Mouse (Mus musculus): ENCODE measurements around the gene Srsf5. TPM values are rescaled to one million over a fixed set of nuclear protein-coding genes. Genes with fewer than 3 reads are reported as not detected.
A peak's percentile ranks its signal among the peaks of the same experiment; 100 is the strongest.
"Not testable (repeated sequence)": the region's sequence is repeated elsewhere in the genome, so short reads cannot be mapped to it uniquely, and the experiment has no call there.

The Srsf5 gene
- polyA plus RNA-seq, 1 experiment from 2014 or later = 323 TPM

GRCm38 (mm10) chr12:80939165-80939564 lies 6.1 kb upstream of the Srsf5 start:
- 0 out of 2 replicates have a peak overlapping the region, but pooled peaks have one; percentile 21 for H3K27ac ChIP-seq (replicated peaks; ENCODE audit: low read depth, low read length)

GRCm38 (mm10) chr12:80941886-80942285 lies 3.4 kb upstream of the Srsf5 start:
- peaks cover 6% of the 10 kb centered on the region for H3K36me3 ChIP-seq (ENCODE audit: control insufficient read depth, insufficient read depth, low read length)
- no peak overlapping the region for H3K9ac ChIP-seq (ENCODE audit: low read depth, low read length)
- H3K27me3 ChIP-seq (replicated peaks; ENCODE audit: control insufficient read depth, insufficient read depth, low read length) = no peaks in the 10 kb centered on the region
- H3K9me3 ChIP-seq (ENCODE audit: control insufficient read depth, low read length) = no peaks in the 10 kb centered on the region
- H3K4me2 ChIP-seq (ENCODE audit: low read depth, low read length) = no peak overlapping the region
- no peak overlapping the region for H3K27ac ChIP-seq (replicated peaks; ENCODE audit: low read depth, low read length)
- peaks cover 4% of the 10 kb centered on the region for H3K4me1 ChIP-seq (ENCODE audit: control insufficient read depth, insufficient read depth, low read length)
- DNase-seq (ENCODE audit: low spot score) = no peak
- no peak for ATAC-seq (ENCODE audit: low read depth)
- H3K4me3 ChIP-seq (ENCODE audit: low read depth, low read length) = no peak overlapping the region
- WGBS = 95% methylated on average over 3 of the region's 3 CpGs

More at GRCm38 (mm10) chr12:80939165-80939564, 6.1 kb upstream of the Srsf5 start:
- no peak for DNase-seq (ENCODE audit: low spot score)
- no peak overlapping the region for H3K9ac ChIP-seq (ENCODE audit: low read depth, low read length)
- no peaks in the 10 kb centered on the region for H3K9me3 ChIP-seq (ENCODE audit: control insufficient read depth, low read length)
- WGBS = 66% methylated on average over 4 of the region's 4 CpGs
- ATAC-seq (ENCODE audit: low read depth) = no peak
- no peak overlapping the region for H3K4me3 ChIP-seq (ENCODE audit: low read depth, low read length)
- H3K4me1 ChIP-seq (ENCODE audit: control insufficient read depth, insufficient read depth, low read length) = no peaks in the 10 kb centered on the region
- H3K27me3 ChIP-seq (replicated peaks; ENCODE audit: control insufficient read depth, insufficient read depth, low read length) = no peaks in the 10 kb centered on the region
- H3K4me2 ChIP-seq (ENCODE audit: low read depth, low read length) = no peak overlapping the region
- H3K36me3 ChIP-seq (ENCODE audit: control insufficient read depth, insufficient read depth, low read length) = no peaks in the 10 kb centered on the region

- H3K27ac ChIP-seq (replicated peaks; ENCODE audit: low read depth, low read length) = no peak overlapping the region
- H3K4me1 ChIP-seq (ENCODE audit: control insufficient read depth, insufficient read depth, low read length) = peaks cover 7% of the 10 kb centered on the region
- WGBS = 71% methylated on average over 3 of the region's 3 CpGs
- DNase-seq (ENCODE audit: low spot score) (no peak), ATAC-seq (ENCODE audit: low read depth) (no peak)
- no peak overlapping the region for H3K9ac ChIP-seq (ENCODE audit: low read depth, low read length)
- H3K4me2 ChIP-seq (ENCODE audit: low read depth, low read length) = no peak overlapping the region
- H3K9me3 ChIP-seq (ENCODE audit: control insufficient read depth, low read length) = no peaks in the 10 kb centered on the region
- no peak overlapping the region for H3K4me3 ChIP-seq (ENCODE audit: low read depth, low read length)
- H3K36me3 ChIP-seq (ENCODE audit: control insufficient read depth, insufficient read depth, low read length) = peaks cover 19% of the 10 kb centered on the region
- no peaks in the 10 kb centered on the region for H3K27me3 ChIP-seq (replicated peaks; ENCODE audit: control insufficient read depth, insufficient read depth, low read length)
Measured at GRCm38 (mm10) chr12:80943395-80943794, 1.9 kb upstream of the Srsf5 start.

- H3K27ac ChIP-seq (replicated peaks; ENCODE audit: low read depth, low read length) = no peak overlapping the region
- no peaks in the 10 kb centered on the region for H3K27me3 ChIP-seq (replicated peaks; ENCODE audit: control insufficient read depth, insufficient read depth, low read length)
- H3K9ac ChIP-seq (ENCODE audit: low read depth, low read length) = no peak overlapping the region
- no peaks in the 10 kb centered on the region for H3K9me3 ChIP-seq (ENCODE audit: control insufficient read depth, low read length)
- DNase-seq (ENCODE audit: low spot score) (no peak), ATAC-seq (ENCODE audit: low read depth) (no peak)
- peaks cover 7% of the 10 kb centered on the region for H3K4me1 ChIP-seq (ENCODE audit: control insufficient read depth, insufficient read depth, low read length)
- peaks cover 26% of the 10 kb centered on the region for H3K36me3 ChIP-seq (ENCODE audit: control insufficient read depth, insufficient read depth, low read length)
- over 99% methylated on average over 4 of the region's 4 CpGs for WGBS
- H3K4me2 ChIP-seq (ENCODE audit: low read depth, low read length) = no peak overlapping the region
- no peak overlapping the region for H3K4me3 ChIP-seq (ENCODE audit: low read depth, low read length)
Measured at GRCm38 (mm10) chr12:80944204-80944603, 1.1 kb upstream of the Srsf5 start.

GRCm38 (mm10) chr12:80944963-80945333 lies 356 bp upstream of the Srsf5 start:
- peak; percentile 49 for ATAC-seq (ENCODE audit: low read depth)
- H3K27me3 ChIP-seq (replicated peaks; ENCODE audit: control insufficient read depth, insufficient read depth, low read length); DNase-seq (ENCODE audit: low spot score); H3K4me1 ChIP-seq (ENCODE audit: control insufficient read depth, insufficient read depth, low read length); H3K9me3 ChIP-seq (ENCODE audit: control insufficient read depth, low read length): not testable (repeated sequence)
- Histone ChIP-seq H3K36me3 (ENCODE audit: control insufficient read depth, insufficient read depth, low read length) (peaks cover 32% of the 10 kb centered on the region), H3K9ac (ENCODE audit: low read depth, low read length) (peak overlapping the region; percentile 99), H3K4me2 (ENCODE audit: low read depth, low read length) (peak overlapping the region; percentile 46), H3K27ac (replicated peaks; ENCODE audit: low read depth, low read length) (peak overlapping the region; percentile 99), H3K4me3 (ENCODE audit: low read depth, low read length) (peak overlapping the region; percentile 91)
- 0% methylated on average over 9 of the region's 9 CpGs for WGBS

- ATAC-seq (ENCODE audit: low read depth) (peak; percentile 97), DNase-seq (ENCODE audit: low spot score) (peak; percentile 98)
- H3K27ac ChIP-seq (replicated peaks; ENCODE audit: low read depth, low read length) = peak overlapping the region; percentile 99
- H3K9me3 ChIP-seq (ENCODE audit: control insufficient read depth, low read length) = no peaks in the 10 kb centered on the region
- no peaks in the 10 kb centered on the region for H3K27me3 ChIP-seq (replicated peaks; ENCODE audit: control insufficient read depth, insufficient read depth, low read length)
- peak overlapping the region; percentile 91 for H3K4me3 ChIP-seq (ENCODE audit: low read depth, low read length)
- peak overlapping the region; percentile 99 for H3K9ac ChIP-seq (ENCODE audit: low read depth, low read length)
- peaks cover 38% of the 10 kb centered on the region for H3K36me3 ChIP-seq (ENCODE audit: control insufficient read depth, insufficient read depth, low read length)
- 0% methylated on average over 31 of the region's 47 CpGs for WGBS
- peaks cover 7% of the 10 kb centered on the region for H3K4me1 ChIP-seq (ENCODE audit: control insufficient read depth, insufficient read depth, low read length)
- H3K4me2 ChIP-seq (ENCODE audit: low read depth, low read length) = peak overlapping the region; percentile 79
Measured at GRCm38 (mm10) chr12:80945996-80946355, 672 bp downstream of the Srsf5 start.

GRCm38 (mm10) chr12:80948202-80948601 lies 2.9 kb downstream of the Srsf5 start:
- WGBS = 93% methylated on average over 18 of the region's 18 CpGs
- H3K4me3 ChIP-seq (ENCODE audit: low read depth, low read length) = no peak overlapping the region

GRCm38 (mm10) chr12:80949603-80950002 lies 4.3 kb downstream of the Srsf5 start:
- H3K36me3 ChIP-seq (ENCODE audit: control insufficient read depth, insufficient read depth, low read length) = peaks cover 74% of the 10 kb centered on the region
- H3K9me3 ChIP-seq (ENCODE audit: control insufficient read depth, low read length); H3K4me1 ChIP-seq (ENCODE audit: control insufficient read depth, insufficient read depth, low read length); H3K27ac ChIP-seq (replicated peaks; ENCODE audit: low read depth, low read length); H3K9ac ChIP-seq (ENCODE audit: low read depth, low read length); H3K27me3 ChIP-seq (replicated peaks; ENCODE audit: control insufficient read depth, insufficient read depth, low read length); ATAC-seq (ENCODE audit: low read depth); H3K4me3 ChIP-seq (ENCODE audit: low read depth, low read length); DNase-seq (ENCODE audit: low spot score); H3K4me2 ChIP-seq (ENCODE audit: low read depth, low read length): not testable (repeated sequence)
- WGBS = 94% methylated on average over 16 of the region's 16 CpGs

More at GRCm38 (mm10) chr12:80948202-80948601, 2.9 kb downstream of the Srsf5 start:
- ATAC-seq (ENCODE audit: low read depth) = no peak
- DNase-seq (ENCODE audit: low spot score) = no peak
- Histone ChIP-seq H3K36me3 (ENCODE audit: control insufficient read depth, insufficient read depth, low read length) (peaks cover 60% of the 10 kb centered on the region), H3K4me2 (ENCODE audit: low read depth, low read length) (no peak overlapping the region), H3K9ac (ENCODE audit: low read depth, low read length) (no peak overlapping the region), H3K9me3 (ENCODE audit: control insufficient read depth, low read length) (no peaks in the 10 kb centered on the region), H3K4me1 (ENCODE audit: control insufficient read depth, insufficient read depth, low read length) (peaks cover 7% of the 10 kb centered on the region), H3K27me3 (replicated peaks; ENCODE audit: control insufficient read depth, insufficient read depth, low read length) (no peaks in the 10 kb centered on the region), H3K27ac (replicated peaks; ENCODE audit: low read depth, low read length) (no peak overlapping the region)

- H3K9ac ChIP-seq (ENCODE audit: low read depth, low read length) = no peak overlapping the region
- DNase-seq (ENCODE audit: low spot score) = no peak
Measured at GRCm38 (mm10) chr12:80951640-80952219, 6.4 kb downstream of the Srsf5 start.

More at GRCm38 (mm10) chr12:80951640-80952219, 6.4 kb downstream of the Srsf5 start:
- H3K36me3 ChIP-seq (ENCODE audit: control insufficient read depth, insufficient read depth, low read length) = peaks cover 91% of the 10 kb centered on the region
- H3K4me1 ChIP-seq (ENCODE audit: control insufficient read depth, insufficient read depth, low read length) = peaks cover 5% of the 10 kb centered on the region
- no peak overlapping the region for H3K27ac ChIP-seq (replicated peaks; ENCODE audit: low read depth, low read length)
- no peak overlapping the region for H3K4me3 ChIP-seq (ENCODE audit: low read depth, low read length)
- ATAC-seq (ENCODE audit: low read depth) = no peak
- H3K27me3 ChIP-seq (replicated peaks; ENCODE audit: control insufficient read depth, insufficient read depth, low read length) = no peaks in the 10 kb centered on the region
- WGBS = 94% methylated on average over 3 of the region's 3 CpGs
- H3K4me2 ChIP-seq (ENCODE audit: low read depth, low read length) = no peak overlapping the region
- no peaks in the 10 kb centered on the region for H3K9me3 ChIP-seq (ENCODE audit: control insufficient read depth, low read length)

All from embryonic facial prominence, embryonic 14.5 days (tissue).